Mouse (Mus musculus): ENCODE data around the gene Asic2. TPM values are rescaled to one million over a fixed set of nuclear protein-coding genes. Genes with fewer than 3 reads are reported as not detected.
A peak's percentile ranks its signal among the peaks of the same experiment; 100 is the strongest.

Gene Asic2
- total RNA-seq (2015) (not detected in 2 replicates), total RNA-seq (2017) (not detected in 2 replicates)

- ATAC-seq (ENCODE audit: poor library complexity, severe bottlenecking): no peak
Observed at GRCm38 (mm10) chr11:81968401-81968881, at the start of gene Asic2. Asic2 (minus strand) TSS chr11:81968457.

- ATAC-seq (ENCODE audit: poor library complexity, severe bottlenecking): peak; percentile 65
Observed at GRCm38 (mm10) chr11:82016181-82016780, 48.0 kb upstream of the Asic2 start.

- ATAC-seq (ENCODE audit: poor library complexity, severe bottlenecking): peak; percentile 87
Observed at GRCm38 (mm10) chr11:82015066-82015465, 46.8 kb upstream of the Asic2 start.

- ATAC-seq (ENCODE audit: poor library complexity, severe bottlenecking): no peak
Observed at GRCm38 (mm10) chr11:82013756-82014155, 45.5 kb upstream of the Asic2 start.

- ATAC-seq (ENCODE audit: poor library complexity, severe bottlenecking): no peak
Observed at GRCm38 (mm10) chr11:82011411-82012193, 43.3 kb upstream of the Asic2 start.

- ATAC-seq (ENCODE audit: poor library complexity, severe bottlenecking): no peak
Observed at GRCm38 (mm10) chr11:82010115-82010514, 41.9 kb upstream of the Asic2 start.

DNA sequence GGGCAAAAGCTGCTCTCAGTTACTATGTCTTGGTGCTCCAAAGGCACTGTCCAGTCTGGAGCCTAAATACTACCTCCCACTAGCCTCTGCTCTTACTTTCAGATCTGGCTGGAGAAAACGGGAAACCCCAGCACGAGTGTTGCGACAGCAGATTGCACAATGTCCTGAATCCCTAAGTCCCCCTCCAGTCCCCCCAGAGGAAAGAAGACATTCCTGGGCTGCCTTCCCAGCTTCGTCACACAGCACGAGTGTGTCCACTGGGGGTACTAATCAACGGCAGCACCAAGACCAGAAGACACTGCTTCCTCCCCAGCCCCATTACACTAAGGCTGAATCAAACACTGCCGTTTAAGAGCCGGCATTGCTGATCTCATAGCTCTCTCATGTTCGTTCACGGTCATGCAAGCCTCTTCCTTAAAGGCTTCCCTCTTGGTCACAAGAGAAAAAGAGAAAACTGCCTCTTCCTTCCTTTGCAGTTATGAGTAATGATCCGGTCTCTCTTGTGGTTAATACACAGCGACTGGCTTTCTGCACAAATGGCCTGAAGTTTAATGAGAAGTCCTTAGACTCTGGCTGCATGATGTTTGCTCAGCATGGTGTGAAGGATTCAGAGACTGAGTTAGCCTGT, 38.7 kb upstream of the Asic2 start:
- peak; percentile 53 for ATAC-seq (ENCODE audit: poor library complexity, severe bottlenecking)

DNA sequence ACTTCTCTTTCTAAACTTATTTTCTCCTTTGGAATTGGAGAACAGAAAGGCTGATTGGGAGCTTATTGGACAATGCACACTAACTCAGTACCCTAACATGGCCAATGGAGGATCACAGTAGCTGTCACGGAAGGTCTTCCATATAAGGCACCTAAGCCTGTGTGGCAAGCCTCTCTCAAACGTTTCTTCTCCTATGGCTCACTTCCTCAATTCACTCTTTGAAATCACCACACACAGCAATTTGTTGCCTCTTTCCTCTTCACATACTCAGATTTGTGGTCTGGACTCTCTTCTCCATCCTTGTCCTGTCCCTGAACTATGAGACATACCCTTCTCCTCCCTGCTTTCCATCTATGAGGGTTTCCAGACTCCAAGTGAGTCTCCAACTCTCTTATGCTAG, 36.6 kb upstream of the Asic2 start:
- peak; percentile 80 for ATAC-seq (ENCODE audit: poor library complexity, severe bottlenecking)

DNA sequence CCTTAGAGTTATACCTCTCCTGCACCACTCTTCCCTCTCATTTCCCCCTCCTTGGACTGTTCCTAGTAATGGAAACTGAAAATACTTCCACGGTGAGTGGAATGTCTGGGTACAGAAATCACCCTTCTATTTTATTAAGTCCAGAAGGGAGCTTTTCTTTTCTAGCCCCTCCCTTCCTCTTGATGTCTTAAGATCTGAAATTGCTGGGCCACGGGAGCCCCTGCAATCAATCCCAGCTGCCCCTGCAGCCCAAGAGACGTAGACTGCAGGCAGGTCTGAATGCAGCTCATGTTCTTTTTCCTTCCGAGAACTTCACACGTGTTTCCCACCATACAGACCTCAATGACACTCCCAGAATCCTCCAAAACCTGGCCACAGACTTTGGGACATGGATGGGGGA, 32.3 kb upstream of the Asic2 start:
- ATAC-seq (ENCODE audit: poor library complexity, severe bottlenecking): no peak

DNA sequence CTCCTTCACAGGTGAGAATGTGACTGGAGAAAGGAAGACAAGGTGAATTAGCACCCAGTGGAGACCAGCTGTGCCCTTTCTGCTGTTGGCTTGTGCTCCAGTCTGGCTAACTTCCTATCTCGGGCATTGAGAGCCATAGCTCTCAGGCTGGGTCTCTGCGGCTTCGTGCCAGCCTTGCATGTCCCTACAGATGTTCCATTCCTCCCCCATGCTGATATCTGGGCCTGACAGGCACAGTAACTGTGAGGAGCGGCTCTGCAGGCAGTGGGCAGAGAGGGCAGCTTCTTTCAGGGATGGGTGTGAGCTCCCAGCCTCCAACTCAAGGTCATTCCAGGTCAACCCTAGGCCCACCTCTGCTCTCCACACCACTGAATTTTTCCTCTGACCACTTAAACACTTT, 31.2 kb upstream of the Asic2 start:
- no peak for ATAC-seq (ENCODE audit: poor library complexity, severe bottlenecking)

- ATAC-seq (ENCODE audit: poor library complexity, severe bottlenecking): no peak
Observed at GRCm38 (mm10) chr11:81998646-81999045, 30.4 kb upstream of the Asic2 start.

GRCm38 (mm10) chr11:81997085-81997484, 28.8 kb upstream of the Asic2 start:
- no peak for ATAC-seq (ENCODE audit: poor library complexity, severe bottlenecking)

DNA sequence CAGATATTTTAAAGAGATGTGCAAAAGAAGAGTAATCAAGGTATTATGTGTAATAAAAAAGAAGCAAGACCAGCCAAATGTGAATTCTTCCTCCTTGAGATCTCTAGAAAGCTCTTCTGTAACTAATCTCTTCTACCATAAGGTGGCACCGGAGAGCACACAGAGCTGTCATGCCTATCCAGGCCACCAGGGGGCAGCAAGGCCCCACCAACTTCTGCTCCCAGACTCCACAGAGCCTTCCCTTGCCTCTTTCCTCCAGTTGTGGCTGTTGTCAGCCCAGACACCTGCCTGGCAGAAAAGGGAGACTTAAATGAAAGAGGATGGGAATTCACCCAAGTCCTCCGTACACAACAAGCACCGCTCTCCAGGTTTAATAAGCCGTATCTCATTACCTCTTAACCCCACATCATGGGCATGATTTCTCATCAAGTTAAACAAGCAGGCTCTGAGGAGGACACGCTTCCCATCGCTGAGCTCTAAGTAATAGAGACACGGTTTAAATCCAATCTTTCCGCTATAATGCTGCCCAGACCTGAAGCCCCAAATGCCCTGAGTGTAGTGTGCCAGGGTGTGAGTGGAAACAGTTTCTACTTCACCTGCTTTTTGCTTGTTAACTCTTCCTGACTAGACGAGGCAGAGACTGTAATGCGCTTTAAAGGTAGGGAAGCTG, 28.1 kb upstream of the Asic2 start:
- ATAC-seq (ENCODE audit: poor library complexity, severe bottlenecking): peak; percentile 98

- ATAC-seq (ENCODE audit: poor library complexity, severe bottlenecking): no peak
Observed at GRCm38 (mm10) chr11:81983146-81983545, 14.9 kb upstream of the Asic2 start.

- ATAC-seq (ENCODE audit: poor library complexity, severe bottlenecking): no peak
Observed at GRCm38 (mm10) chr11:81982191-81982590, 13.9 kb upstream of the Asic2 start.

DNA sequence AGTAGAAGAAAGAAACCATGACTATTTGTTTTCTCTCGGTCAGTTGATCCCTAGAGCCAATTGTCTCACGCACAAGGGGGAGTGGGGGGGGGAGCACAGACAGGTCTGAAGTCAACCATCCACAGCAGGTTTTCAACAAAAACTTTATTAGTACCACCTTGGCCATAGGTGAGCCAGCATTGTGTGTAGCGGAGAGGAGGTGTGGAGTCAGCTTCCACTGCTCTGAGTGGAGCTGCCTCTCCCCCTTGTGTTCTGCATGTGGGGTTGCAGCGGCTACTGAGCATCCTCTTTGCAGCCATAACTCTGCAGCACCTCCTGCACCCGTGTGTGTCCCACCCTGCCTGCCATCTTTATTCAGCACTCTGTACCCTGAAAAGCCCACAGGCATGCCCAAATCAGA, 6.3 kb upstream of the Asic2 start:
- no peak for ATAC-seq (ENCODE audit: poor library complexity, severe bottlenecking)

DNA sequence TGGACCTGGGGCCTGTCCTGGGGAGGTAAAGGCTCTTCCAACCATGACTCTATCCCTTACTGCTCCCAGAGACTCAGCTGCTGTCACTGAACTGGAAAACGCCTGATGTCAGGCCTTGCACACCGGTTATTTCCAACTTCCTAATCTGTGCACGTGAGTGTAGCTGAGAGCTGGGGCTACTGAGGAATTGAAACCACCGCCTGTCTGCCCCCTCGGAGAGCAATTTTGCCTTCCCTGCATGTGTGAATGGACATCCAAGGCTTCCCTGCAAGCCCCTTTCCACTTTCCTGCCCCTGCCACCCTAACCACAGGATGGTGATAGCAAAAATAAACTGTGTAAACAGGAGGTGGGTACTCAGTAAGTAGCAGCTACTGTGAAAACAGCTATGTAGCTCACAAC, 5.4 kb upstream of the Asic2 start:
- ATAC-seq (ENCODE audit: poor library complexity, severe bottlenecking): peak; percentile 88

- no peak for ATAC-seq (ENCODE audit: poor library complexity, severe bottlenecking)
Observed at GRCm38 (mm10) chr11:81972044-81972443, 3.8 kb upstream of the Asic2 start.

- no peak for ATAC-seq (ENCODE audit: poor library complexity, severe bottlenecking)
Observed at GRCm38 (mm10) chr11:81966626-81967289, 1.5 kb downstream of the Asic2 start.
